Mouse (Mus musculus) thymus, adult 2 months (tissue): ENCODE data around the gene Insig2.

ENCODE experiments used
- CTCF ChIP-seq: fragments of 200-500 bp; IDR thresholded peaks from 2 replicates; pipeline ENCODE4 v1.5.1; 2012; ENCODE audit warnings: mild to moderate bottlenecking, control low read depth, low read length, moderate library complexity, borderline replicate concordance; ENCODE audit not compliant: control insufficient read depth, poor library complexity, insufficient read depth; ENCODE audit errors: extremely low read depth
- POLR2A ChIP-seq: fragments of 200-500 bp; IDR thresholded peaks from 2 replicates; pipeline ENCODE4 v1.6.1; 2012; ENCODE audit warnings: mild to moderate bottlenecking, low read length, control low read depth, moderate library complexity; ENCODE audit not compliant: control insufficient read depth, poor library complexity, insufficient read depth; ENCODE audit errors: extremely low read depth

DNA sequence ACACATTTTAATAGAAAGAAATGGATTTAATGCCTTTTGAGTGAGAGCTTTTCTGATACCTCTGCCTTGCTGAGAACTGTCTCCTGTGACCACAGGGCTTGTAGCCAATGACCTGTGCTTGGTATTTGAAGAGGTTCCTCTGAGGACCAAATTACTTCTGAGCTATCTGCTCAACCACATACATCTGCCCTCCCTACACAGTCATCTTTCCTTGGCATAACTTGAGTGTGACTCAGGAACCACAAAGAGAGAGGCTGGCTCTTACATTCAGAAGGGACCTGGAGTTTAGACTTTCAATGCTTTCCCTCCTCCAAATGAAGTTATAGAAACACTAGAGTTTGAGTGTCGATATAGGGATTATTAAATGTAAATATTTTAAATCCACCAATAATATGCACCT is 45.0 kb upstream of the Insig2 start:
- no peak for TF ChIP-seq CTCF
- no peak for TF ChIP-seq POLR2A
